Mouse (Mus musculus) midbrain, embryonic 13.5 days (tissue): ENCODE results near the gene Shisa6. TPM values are rescaled to one million over a fixed set of nuclear protein-coding genes. Genes with fewer than 3 reads are reported as not detected.

Experiments used
- ATAC-seq: fragments of 200-750 bp; cut with Nextera tagmentation; 2 replicates; pipeline ENCODE4 v1.8.0; 2017; ENCODE audit warnings: mild to moderate bottlenecking, moderate TSS enrichment, moderate library complexity
- H3K27ac ChIP-seq: fragments of 300-500 bp; sonication (generic); 2 replicates; pipeline ENCODE4 v1.5.1; 2015; ENCODE audit warnings: inconsistent platforms, mild to moderate bottlenecking, moderate library complexity
- H3K27me3 ChIP-seq: fragments of 300-500 bp; sonication (generic); 2 replicates; pipeline ENCODE4 v1.6.1; 2015; ENCODE audit warnings: mild to moderate bottlenecking, inconsistent platforms
- H3K36me3 ChIP-seq: fragments of 300-500 bp; sonication (generic); 2 replicates; pipeline ENCODE4 v1.6.1; 2015; ENCODE audit warnings: mild to moderate bottlenecking, inconsistent platforms
- H3K4me1 ChIP-seq: fragments of 300-500 bp; sonication (generic); replicated peaks from 2 replicates; pipeline ENCODE4 v1.6.1; 2015; ENCODE audit warnings: inconsistent platforms
- H3K4me2 ChIP-seq: fragments of 300-500 bp; sonication (generic); replicated peaks from 2 replicates; pipeline ENCODE4 v1.6.1; 2015; ENCODE audit warnings: moderate library complexity, mild to moderate bottlenecking, inconsistent platforms
- H3K4me3 ChIP-seq: fragments of 300-500 bp; sonication (generic); replicated peaks from 2 replicates; pipeline ENCODE4 v1.5.1; 2015; ENCODE audit warnings: mild to moderate bottlenecking, inconsistent platforms
- H3K9ac ChIP-seq: fragments of 300-500 bp; sonication (generic); replicated peaks from 2 replicates; pipeline ENCODE4 v1.6.1; 2015; ENCODE audit warnings: mild to moderate bottlenecking, inconsistent platforms
- H3K9me3 ChIP-seq: fragments of 300-500 bp; sonication (generic); 2 replicates; pipeline ENCODE4 v1.6.1; 2016; ENCODE audit warnings: mild to moderate bottlenecking, inconsistent platforms
- WGBS: fragments of 180-500 bp; shearing (Covaris S2); methylation state at CpG from one replicate; pipeline ENCODE4 v1.1.7; 2015; 5-methylcytosine and 5-hydroxymethylcytosine counted together
- polyA plus RNA-seq: library from polyadenylated mRNA; unstranded; fragments of >200 nt; fragmentation: Nextera tagmentation; extraction: Ambion mirVana; gene quantifications from 2 replicates; pipeline ENCODE4 v1.2.1, GENCODE M21; 2015

Gene Shisa6
- polyA plus RNA-seq, 1 experiment from 2014 or later = 0.93 TPM

- WGBS = under 1% methylated on average over 82 of the region's 126 CpGs
- Histone ChIP-seq H3K27me3 (peaks cover 67% of the 10 kb centered on the region), H3K36me3 (no peaks in the 10 kb centered on the region)
Observed at GRCm38 (mm10) chr11:66526046-66526980, 549 bp upstream of the Shisa6 start.

GRCm38 (mm10) chr11:66524251-66524650 is 1.5 kb downstream of the Shisa6 start:
- 40% methylated on average over 4 of the region's 4 CpGs for WGBS
- peaks cover 57% of the 10 kb centered on the region for H3K27me3 ChIP-seq
- peaks cover 41% of the 10 kb centered on the region for H3K4me1 ChIP-seq
- H3K36me3 ChIP-seq = no peaks in the 10 kb centered on the region
- H3K27ac ChIP-seq = no peak overlapping the region
- H3K9me3 ChIP-seq = no peaks in the 10 kb centered on the region
- ATAC-seq = no peak
- H3K9ac ChIP-seq = no peak overlapping the region
- H3K4me3 ChIP-seq = peak overlapping the region; percentile 72
- peak overlapping the region; percentile 92 for H3K4me2 ChIP-seq

More at GRCm38 (mm10) chr11:66526046-66526980, 549 bp upstream of the Shisa6 start:
- H3K4me1 ChIP-seq = peaks cover 41% of the 10 kb centered on the region
- peak; percentile 88 for ATAC-seq
- H3K27ac ChIP-seq = peak overlapping the region; percentile 76
- H3K9me3 ChIP-seq = no peaks in the 10 kb centered on the region
- H3K4me2 ChIP-seq = peak overlapping the region; percentile 92
- H3K9ac ChIP-seq = peak overlapping the region; percentile 74
- peak overlapping the region; percentile 72 for H3K4me3 ChIP-seq

GRCm38 (mm10) chr11:66522376-66522775 is 3.4 kb downstream of the Shisa6 start:
- Histone ChIP-seq H3K4me2 (0 out of 2 replicates have a peak overlapping the region, but pooled peaks have one; percentile 92), H3K9me3 (no peaks in the 10 kb centered on the region), H3K36me3 (no peaks in the 10 kb centered on the region), H3K27me3 (peaks cover 40% of the 10 kb centered on the region), H3K9ac (no peak overlapping the region), H3K4me3 (no peak overlapping the region), H3K4me1 (peaks cover 33% of the 10 kb centered on the region), H3K27ac (no peak overlapping the region)
- 74% methylated on average over 4 of the region's 4 CpGs for WGBS
- ATAC-seq = no peak

GRCm38 (mm10) chr11:66519386-66519785 is 6.4 kb downstream of the Shisa6 start:
- Histone ChIP-seq H3K4me1 (peaks cover 16% of the 10 kb centered on the region; the same call in 1 of the 2 replicates), H3K27ac (no peak overlapping the region), H3K9ac (no peak overlapping the region), H3K9me3 (no peaks in the 10 kb centered on the region), H3K36me3 (no peaks in the 10 kb centered on the region), H3K27me3 (peaks cover 20% of the 10 kb centered on the region), H3K4me2 (no peak overlapping the region), H3K4me3 (no peak overlapping the region)
- 89% methylated on average over 6 of the region's 6 CpGs for WGBS
- no peak for ATAC-seq

- WGBS = 91% methylated on average over 5 of the region's 5 CpGs
- Histone ChIP-seq H3K9me3 (no peaks in the 10 kb centered on the region), H3K27ac (no peak overlapping the region), H3K4me2 (no peak overlapping the region), H3K9ac (no peak overlapping the region), H3K4me1 (no peaks in the 10 kb centered on the region), H3K27me3 (no peaks in the 10 kb centered on the region), H3K4me3 (no peak overlapping the region), H3K36me3 (no peaks in the 10 kb centered on the region)
- ATAC-seq = no peak
Observed at GRCm38 (mm10) chr11:66514346-66514745, 11.4 kb downstream of the Shisa6 start.

- Histone ChIP-seq H3K4me3 (no peak overlapping the region), H3K4me1 (no peaks in the 10 kb centered on the region), H3K9me3 (0 out of 2 replicates have a peak, but pooled peaks cover 3% of the 10 kb centered on the region), H3K27ac (no peak overlapping the region), H3K9ac (no peak overlapping the region), H3K27me3 (no peaks in the 10 kb centered on the region), H3K36me3 (no peaks in the 10 kb centered on the region), H3K4me2 (no peak overlapping the region)
- no peak for ATAC-seq
- WGBS = 69% methylated on average over 2 of the region's 2 CpGs
Observed at GRCm38 (mm10) chr11:66500951-66501350, 24.8 kb downstream of the Shisa6 start.

- Histone ChIP-seq H3K27ac (no peak overlapping the region), H3K9ac (no peak overlapping the region), H3K4me2 (no peak overlapping the region), H3K4me1 (no peaks in the 10 kb centered on the region), H3K27me3 (no peaks in the 10 kb centered on the region), H3K4me3 (no peak overlapping the region), H3K9me3 (0 out of 2 replicates have a peak, but pooled peaks cover 3% of the 10 kb centered on the region), H3K36me3 (no peaks in the 10 kb centered on the region)
- no peak for ATAC-seq
- 89% methylated on average over 9 of the region's 9 CpGs for WGBS
Observed at GRCm38 (mm10) chr11:66498857-66499445, 26.8 kb downstream of the Shisa6 start.

- Histone ChIP-seq H3K36me3 (no peaks in the 10 kb centered on the region), H3K4me1 (no peaks in the 10 kb centered on the region), H3K27me3 (no peaks in the 10 kb centered on the region), H3K9ac (no peak overlapping the region), H3K27ac (no peak overlapping the region), H3K4me2 (no peak overlapping the region), H3K4me3 (no peak overlapping the region), H3K9me3 (0 out of 2 replicates have a peak, but pooled peaks cover 3% of the 10 kb centered on the region)
- no peak for ATAC-seq
- WGBS = 83% methylated on average over 9 of the region's 9 CpGs
Observed at GRCm38 (mm10) chr11:66496235-66496634, 29.5 kb downstream of the Shisa6 start.

GRCm38 (mm10) chr11:66494391-66494790 is 31.4 kb downstream of the Shisa6 start:
- H3K4me2 ChIP-seq = no peak overlapping the region
- ATAC-seq = no peak
- 90% methylated on average over 3 of the region's 3 CpGs for WGBS
- no peak overlapping the region for H3K4me3 ChIP-seq
- H3K9me3 ChIP-seq = no peaks in the 10 kb centered on the region
- no peak overlapping the region for H3K27ac ChIP-seq
- no peaks in the 10 kb centered on the region for H3K4me1 ChIP-seq
- no peaks in the 10 kb centered on the region for H3K27me3 ChIP-seq
- no peaks in the 10 kb centered on the region for H3K36me3 ChIP-seq
- no peak overlapping the region for H3K9ac ChIP-seq

GRCm38 (mm10) chr11:66487765-66488164 is 38.0 kb downstream of the Shisa6 start:
- Histone ChIP-seq H3K4me3 (no peak overlapping the region), H3K27me3 (no peaks in the 10 kb centered on the region), H3K4me1 (no peaks in the 10 kb centered on the region), H3K36me3 (no peaks in the 10 kb centered on the region), H3K9ac (no peak overlapping the region), H3K9me3 (no peaks in the 10 kb centered on the region), H3K27ac (no peak overlapping the region), H3K4me2 (no peak overlapping the region)
- 85% methylated on average over 4 of the region's 4 CpGs for WGBS
- ATAC-seq = no peak

GRCm38 (mm10) chr11:66482501-66482900 is 43.3 kb downstream of the Shisa6 start:
- Histone ChIP-seq H3K27me3 (no peaks in the 10 kb centered on the region), H3K9ac (no peak overlapping the region), H3K27ac (no peak overlapping the region), H3K4me2 (no peak overlapping the region), H3K9me3 (no peaks in the 10 kb centered on the region), H3K4me1 (no peaks in the 10 kb centered on the region), H3K36me3 (no peaks in the 10 kb centered on the region), H3K4me3 (no peak overlapping the region)
- WGBS = 80% methylated on average over 6 of the region's 6 CpGs
- no peak for ATAC-seq

GRCm38 (mm10) chr11:66442631-66443030 is 83.1 kb downstream of the Shisa6 start:
- Histone ChIP-seq H3K4me2 (no peak overlapping the region), H3K4me1 (0 out of 2 replicates have a peak, but pooled peaks cover 3% of the 10 kb centered on the region), H3K36me3 (no peaks in the 10 kb centered on the region), H3K9ac (no peak overlapping the region), H3K9me3 (no peaks in the 10 kb centered on the region), H3K4me3 (no peak overlapping the region), H3K27ac (no peak overlapping the region), H3K27me3 (no peaks in the 10 kb centered on the region)
- ATAC-seq = no peak
- WGBS = 11% methylated on average over 5 of the region's 5 CpGs
